Mouse (Mus musculus) limb, embryonic 12.5 days (tissue): Measurements from ENCODE around the gene Ankrd2. TPM values are rescaled to one million over a fixed set of nuclear protein-coding genes. Genes with fewer than 3 reads are reported as not detected.
"Not testable (repeated sequence)": the region's sequence is repeated elsewhere in the genome, so short reads cannot be mapped to it uniquely, and the experiment has no call there.

Experiments
- ATAC-seq: fragments of 200-750 bp; cut with Nextera tagmentation; 2 replicates; pipeline ENCODE4 v1.8.0; 2017; ENCODE audit warnings: low read depth, moderate TSS enrichment; ENCODE audit not compliant: insufficient number of reproducible peaks, insufficient read depth, low FRiP score, low TSS enrichment
- H3K27ac ChIP-seq: fragments of 300-500 bp; sonication (generic); 2 replicates; pipeline ENCODE4 v1.5.1; 2016; ENCODE audit warnings: mild to moderate bottlenecking, moderate library complexity
- H3K27me3 ChIP-seq: fragments of 300-500 bp; sonication (generic); 2 replicates; pipeline ENCODE4 v1.6.1; 2016; ENCODE audit warnings: mild to moderate bottlenecking, moderate library complexity
- H3K36me3 ChIP-seq: fragments of 300-500 bp; sonication (generic); 2 replicates; pipeline ENCODE4 v1.6.1; 2016; ENCODE audit warnings: mild to moderate bottlenecking, moderate library complexity
- H3K4me1 ChIP-seq: fragments of 300-500 bp; sonication (generic); replicated peaks from 2 replicates; pipeline ENCODE4 v1.6.1; 2016
- H3K4me2 ChIP-seq: fragments of 300-500 bp; sonication (generic); 2 replicates; pipeline ENCODE4 v1.6.1; 2016; ENCODE audit warnings: mild to moderate bottlenecking, moderate library complexity
- H3K4me3 ChIP-seq: fragments of 300-500 bp; sonication (generic); replicated peaks from 2 replicates; pipeline ENCODE4 v1.5.1; 2016; ENCODE audit warnings: mild to moderate bottlenecking
- H3K9ac ChIP-seq: fragments of 300-500 bp; sonication (generic); replicated peaks from 2 replicates; pipeline ENCODE4 v1.6.1; 2016; ENCODE audit warnings: mild to moderate bottlenecking, moderate library complexity
- H3K9me3 ChIP-seq: fragments of 300-500 bp; sonication (generic); 2 replicates; pipeline ENCODE4 v1.6.1; 2016; ENCODE audit warnings: mild to moderate bottlenecking, moderate library complexity
- WGBS: fragments of 180-500 bp; shearing (Covaris S2); methylation state at CpG from one replicate; pipeline ENCODE4 v1.1.7; 2016; 5-methylcytosine and 5-hydroxymethylcytosine counted together
- polyA plus RNA-seq: library from polyadenylated mRNA; unstranded; fragments of >200 nt; fragmentation: Nextera tagmentation; extraction: Ambion mirVana; gene quantifications from 2 replicates; pipeline ENCODE4 v1.2.1, GENCODE M21; 2016

Gene Ankrd2
- polyA plus RNA-seq, 1 experiment from 2014 or later: 0.25 TPM

DNA sequence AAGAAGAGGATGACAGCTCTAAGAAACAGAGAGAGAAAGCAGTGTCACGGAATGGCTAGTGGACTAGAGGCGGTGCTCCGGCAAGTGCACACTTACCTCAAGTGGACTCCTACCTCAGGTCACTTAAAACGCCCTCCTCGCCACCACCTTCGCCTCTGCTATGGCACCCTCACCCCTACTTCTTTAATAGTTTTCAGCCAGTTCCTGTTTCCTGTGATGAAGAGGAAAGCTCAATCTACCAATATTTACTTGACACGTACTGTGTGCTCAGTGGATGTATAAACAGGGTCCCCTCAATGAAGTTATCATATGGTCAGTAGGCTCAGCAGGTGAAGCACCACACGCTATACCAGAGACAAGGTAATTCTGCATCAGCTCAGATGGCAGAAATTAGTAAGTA lies 42.8 kb downstream of the Ankrd2 start:
- Histone ChIP-seq H3K9ac (no peak overlapping the region), H3K27ac (no peak overlapping the region), H3K4me2 (no peak overlapping the region), H3K36me3 (peaks cover 45% of the 10 kb centered on the region), H3K27me3 (no peaks in the 10 kb centered on the region), H3K9me3 (no peaks in the 10 kb centered on the region), H3K4me1 (peaks cover 4% of the 10 kb centered on the region), H3K4me3 (no peak overlapping the region)
- ATAC-seq: no peak
- WGBS: 92% methylated on average over 8 of the region's 8 CpGs

DNA sequence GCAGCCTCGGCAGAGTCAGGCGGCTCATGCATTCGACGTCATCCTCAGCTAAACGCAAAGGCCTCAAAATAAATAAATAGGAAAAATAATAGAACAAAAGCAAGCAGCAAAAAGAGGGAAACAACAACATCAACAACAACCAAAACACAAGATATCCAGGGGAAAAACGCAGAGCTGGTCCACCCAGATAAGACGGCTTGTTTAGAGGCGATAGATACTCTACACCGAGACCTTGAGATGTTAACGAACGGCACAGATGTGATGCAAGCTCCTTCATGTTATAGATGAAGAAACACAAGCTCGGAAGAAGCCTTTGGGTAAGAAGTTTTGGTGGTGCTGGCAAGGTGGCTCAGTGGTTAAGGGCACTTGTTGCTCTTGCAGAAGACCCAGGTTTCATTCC lies 43.2 kb downstream of the Ankrd2 start:
- WGBS: 94% methylated on average over 12 of the region's 12 CpGs
- ATAC-seq: no peak
- peaks cover 44% of the 10 kb centered on the region for H3K36me3 ChIP-seq
- peaks cover 2% of the 10 kb centered on the region for H3K4me1 ChIP-seq
- no peaks in the 10 kb centered on the region for H3K27me3 ChIP-seq
- H3K4me3 ChIP-seq: no peak overlapping the region
- H3K4me2 ChIP-seq: no peak overlapping the region
- no peak overlapping the region for H3K27ac ChIP-seq
- no peaks in the 10 kb centered on the region for H3K9me3 ChIP-seq
- H3K9ac ChIP-seq: no peak overlapping the region

DNA sequence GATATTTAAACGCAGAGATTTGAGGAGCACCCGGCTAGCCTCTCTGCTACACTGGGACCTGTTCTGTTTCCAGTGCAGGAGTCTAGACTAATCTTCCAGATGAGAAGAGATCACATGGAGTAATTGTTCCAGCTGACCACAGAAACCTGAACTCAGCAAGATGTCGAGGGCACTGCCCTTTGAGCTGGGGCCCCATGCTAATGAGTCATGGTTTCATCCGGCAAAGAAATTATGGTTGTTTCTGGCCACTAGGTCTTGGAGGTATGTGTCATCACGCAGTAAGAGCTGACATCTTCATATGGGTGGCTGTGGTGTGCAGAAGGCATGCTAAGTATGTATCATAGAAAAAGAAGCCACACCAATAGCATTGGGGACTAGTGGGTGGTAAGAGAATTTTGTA lies 44.1 kb downstream of the Ankrd2 start:
- WGBS: 79% methylated on average over 5 of the region's 5 CpGs
- H3K4me1 ChIP-seq: no peaks in the 10 kb centered on the region
- H3K36me3 ChIP-seq: peaks cover 34% of the 10 kb centered on the region
- no peaks in the 10 kb centered on the region for H3K9me3 ChIP-seq
- no peaks in the 10 kb centered on the region for H3K27me3 ChIP-seq
- no peak overlapping the region for H3K4me2 ChIP-seq
- ATAC-seq: no peak
- H3K4me3 ChIP-seq: no peak overlapping the region
- no peak overlapping the region for H3K9ac ChIP-seq
- H3K27ac ChIP-seq: no peak overlapping the region

DNA sequence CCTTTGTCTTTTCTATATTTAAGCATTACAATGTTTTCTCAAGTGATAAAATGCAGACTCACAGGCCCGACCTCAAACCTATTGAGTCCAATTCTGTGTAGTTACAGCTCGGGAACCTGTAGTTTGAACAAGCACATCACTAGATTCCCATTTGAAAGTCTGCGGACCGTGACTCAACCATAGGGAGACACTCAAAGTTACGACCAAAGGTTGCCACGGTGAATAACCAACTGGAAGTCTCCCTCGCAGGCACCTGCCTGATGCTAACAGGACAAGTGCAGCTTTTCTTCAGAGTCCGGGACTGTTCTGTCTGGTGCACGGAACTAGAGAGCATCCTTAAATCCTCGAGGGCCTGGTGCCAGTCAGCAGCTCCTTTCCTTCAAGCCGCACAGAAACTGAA lies 44.7 kb downstream of the Ankrd2 start:
- Histone ChIP-seq H3K4me3 (no peak overlapping the region), H3K9me3 (no peaks in the 10 kb centered on the region), H3K4me1 (peaks cover 1% of the 10 kb centered on the region), H3K4me2 (no peak overlapping the region), H3K36me3 (peaks cover 29% of the 10 kb centered on the region), H3K9ac (no peak overlapping the region), H3K27me3 (no peaks in the 10 kb centered on the region), H3K27ac (no peak overlapping the region)
- ATAC-seq: no peak
- 88% methylated on average over 11 of the region's 11 CpGs for WGBS

DNA sequence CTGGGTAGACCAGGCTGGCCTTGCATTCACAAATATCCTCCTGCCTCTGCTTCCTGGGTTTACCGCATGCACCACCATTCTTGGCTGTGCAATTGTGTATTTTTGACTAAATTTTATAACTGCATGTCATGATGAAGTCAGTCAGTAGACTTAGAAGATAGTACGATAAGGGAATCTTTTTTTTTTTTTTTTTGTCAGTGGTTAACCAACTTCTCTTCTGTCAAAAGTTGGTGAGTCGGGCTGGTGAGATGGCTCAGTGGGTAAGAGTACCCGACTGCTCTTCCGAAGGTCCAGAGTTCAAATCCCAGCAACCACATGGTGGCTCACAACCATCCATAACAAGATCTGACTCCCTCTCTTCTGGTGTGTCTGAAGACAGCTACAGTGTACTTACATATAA lies 45.8 kb downstream of the Ankrd2 start:
- not testable (repeated sequence) for H3K4me2 ChIP-seq, ATAC-seq, H3K4me1 ChIP-seq, H3K9ac ChIP-seq, H3K27ac ChIP-seq, H3K27me3 ChIP-seq, H3K4me3 ChIP-seq, H3K9me3 ChIP-seq
- H3K36me3 ChIP-seq: peaks cover 17% of the 10 kb centered on the region
- 96% methylated on average over 5 of the region's 5 CpGs for WGBS

DNA sequence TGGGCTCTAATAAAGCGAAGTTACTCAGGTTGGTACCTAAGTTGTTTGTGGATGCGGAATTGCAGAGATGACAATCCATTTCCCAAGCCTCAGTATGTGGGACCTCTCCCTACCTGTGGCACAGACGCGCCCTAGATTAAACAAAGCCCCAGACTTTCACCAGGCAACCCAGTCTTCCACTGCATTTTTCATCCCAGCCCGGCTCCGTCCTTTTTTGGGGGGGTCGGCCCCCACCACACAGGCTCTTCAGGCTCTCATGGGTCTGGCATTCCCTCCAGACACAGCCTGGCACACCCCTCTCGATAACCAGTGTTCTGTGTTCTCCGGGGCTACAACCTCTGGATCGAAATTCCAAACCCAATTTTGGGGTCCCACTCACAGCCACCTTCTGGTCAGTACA lies 49.9 kb downstream of the Ankrd2 start:
- Histone ChIP-seq H3K9ac (peak overlapping the region; percentile 76), H3K27ac (peak overlapping the region; percentile 56; the same call in 1 of the 2 replicates), H3K4me3 (peak overlapping the region; percentile 80), H3K4me1 (peaks cover 13% of the 10 kb centered on the region), H3K4me2 (peak overlapping the region; percentile 94), H3K36me3 (no peaks in the 10 kb centered on the region), H3K27me3 (no peaks in the 10 kb centered on the region), H3K9me3 (no peaks in the 10 kb centered on the region)
- no peak for ATAC-seq
- 10% methylated on average over 10 of the region's 10 CpGs for WGBS

DNA sequence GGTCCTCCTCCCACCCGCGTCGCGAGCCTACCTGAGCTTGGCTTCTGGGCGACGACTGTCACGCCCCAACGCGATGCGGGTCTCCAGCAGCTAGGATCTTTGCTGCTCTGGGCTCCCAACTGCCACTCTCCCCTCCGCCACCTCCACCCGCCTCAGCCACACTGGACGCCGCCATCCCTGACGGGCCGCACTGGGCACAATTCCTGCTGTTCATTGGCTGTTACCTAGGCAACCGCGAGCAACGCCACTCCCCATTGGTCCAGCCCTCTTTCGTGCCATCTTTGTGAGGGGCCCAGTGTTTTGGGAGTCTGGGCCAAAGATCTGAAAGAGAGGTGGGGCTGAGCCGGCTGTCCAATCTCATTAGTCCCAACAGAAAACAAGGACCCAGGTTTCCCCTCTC lies 50.4 kb downstream of the Ankrd2 start, which contains the start of gene Morn4:
TSS of gene Morn4 (minus strand) at position 192 of the 400 bp plus-strand sequence.
- Histone ChIP-seq H3K4me1 (peaks cover 15% of the 10 kb centered on the region), H3K4me3 (peak within 1 kb of the TSS; percentile 80), H3K27me3 (no peaks in the 10 kb centered on the region), H3K27ac (peak within 1 kb of the TSS; percentile 56; the same call in 1 of the 2 replicates), H3K4me2 (peak within 1 kb of the TSS; percentile 94), H3K36me3 (no peaks in the 10 kb centered on the region), H3K9me3 (no peaks in the 10 kb centered on the region), H3K9ac (peak within 1 kb of the TSS; percentile 76)
- ATAC-seq: peak; percentile 71
- under 1% methylated on average over 21 of the region's 21 CpGs for WGBS

DNA sequence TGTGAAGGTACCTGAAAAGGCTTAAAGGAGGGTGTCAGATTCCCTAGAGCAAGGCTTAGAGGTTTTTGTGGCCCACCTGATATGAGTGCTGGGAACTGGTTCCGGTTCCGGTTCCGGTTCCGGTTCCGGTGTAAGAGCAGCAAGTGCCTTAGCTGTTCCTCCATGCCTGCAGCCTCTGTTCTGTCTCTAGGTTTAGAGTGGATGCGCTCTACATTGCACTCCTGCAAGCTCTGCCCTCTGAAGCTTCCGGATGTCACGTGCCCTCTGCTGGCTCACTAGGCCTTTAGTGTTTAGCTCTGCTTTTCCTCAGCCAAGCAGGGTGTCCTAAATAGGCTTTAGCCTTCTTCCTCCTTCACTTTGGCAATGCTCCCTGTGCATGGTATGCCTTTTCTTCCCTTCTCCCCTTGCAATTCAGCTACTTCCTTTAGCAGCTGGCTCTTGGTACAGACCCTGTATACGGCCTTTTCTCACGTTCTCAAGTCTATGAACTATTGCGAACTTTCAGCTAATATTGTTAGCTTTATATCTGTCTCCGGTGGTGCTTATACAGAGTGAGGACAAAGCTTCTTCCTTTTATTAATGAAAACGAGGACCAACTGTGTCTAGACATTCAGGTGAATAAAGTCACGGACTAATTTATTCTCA lies 53.4 kb downstream of the Ankrd2 start:
- H3K9ac ChIP-seq: no peak overlapping the region
- peak overlapping the region; percentile 41 for H3K27ac ChIP-seq
- no peaks in the 10 kb centered on the region for H3K9me3 ChIP-seq
- H3K4me2 ChIP-seq: peak overlapping the region; percentile 69
- H3K27me3 ChIP-seq: no peaks in the 10 kb centered on the region
- H3K4me1 ChIP-seq: peaks cover 23% of the 10 kb centered on the region
- 25% methylated on average over 14 of the region's 14 CpGs for WGBS
- H3K4me3 ChIP-seq: peak overlapping the region; percentile 98
- H3K36me3 ChIP-seq: peaks cover 8% of the 10 kb centered on the region
- ATAC-seq: no peak

DNA sequence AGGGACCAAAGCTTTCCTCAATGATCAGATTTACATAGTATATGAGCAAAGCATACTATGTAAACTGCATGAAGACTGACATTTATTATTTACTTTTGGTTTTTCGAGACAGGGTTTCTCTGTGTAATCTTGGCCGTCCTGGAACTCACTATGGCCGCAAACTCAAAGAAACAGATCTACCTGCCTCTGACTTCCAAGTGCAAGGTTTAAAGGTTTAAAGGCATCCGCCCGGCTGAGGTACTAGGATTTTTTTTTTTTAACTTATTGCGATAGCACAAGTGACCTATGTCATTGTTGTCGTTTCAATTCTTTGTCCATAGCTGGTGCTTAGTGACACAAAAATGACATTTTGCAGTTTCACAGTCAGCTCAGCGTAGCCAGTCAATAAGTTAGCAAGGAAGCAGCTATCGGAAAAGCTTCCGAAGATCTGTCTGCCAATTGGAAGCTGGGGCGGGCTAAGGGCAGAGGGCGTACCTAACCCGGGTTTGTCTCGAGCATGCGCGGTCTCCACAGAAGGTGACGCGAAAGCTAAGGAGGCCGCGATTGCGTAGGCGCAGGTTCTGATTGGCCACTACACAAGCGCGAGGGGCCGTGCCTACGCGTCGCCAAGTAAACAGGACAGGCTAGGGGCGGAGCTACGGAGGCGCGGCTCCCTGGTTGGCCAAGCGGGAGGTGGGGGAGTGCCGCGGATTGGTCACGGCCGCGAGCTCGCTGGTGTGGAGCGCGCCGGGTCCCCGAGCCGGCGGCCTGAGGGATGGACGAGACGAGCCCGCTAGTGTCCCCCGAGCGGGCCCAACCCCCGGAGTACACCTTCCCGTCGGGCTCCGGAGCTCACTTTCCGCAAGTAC lies 54.2 kb downstream of the Ankrd2 start, which contains the start of gene Pi4k2a:
TSS of gene Pi4k2a (plus strand) at position 723 of the 848 bp plus-strand sequence.
- peak; percentile 98 for ATAC-seq
- Histone ChIP-seq H3K9me3 (no peaks in the 10 kb centered on the region), H3K36me3 (peaks cover 15% of the 10 kb centered on the region), H3K4me1 (peaks cover 23% of the 10 kb centered on the region), H3K27ac (peak within 1 kb of the TSS; percentile 86), H3K27me3 (no peaks in the 10 kb centered on the region), H3K4me2 (peak within 1 kb of the TSS; percentile 69), H3K9ac (peak within 1 kb of the TSS; percentile 87), H3K4me3 (peak within 1 kb of the TSS; percentile 98)
- WGBS: 1% methylated on average over 49 of the region's 55 CpGs

DNA sequence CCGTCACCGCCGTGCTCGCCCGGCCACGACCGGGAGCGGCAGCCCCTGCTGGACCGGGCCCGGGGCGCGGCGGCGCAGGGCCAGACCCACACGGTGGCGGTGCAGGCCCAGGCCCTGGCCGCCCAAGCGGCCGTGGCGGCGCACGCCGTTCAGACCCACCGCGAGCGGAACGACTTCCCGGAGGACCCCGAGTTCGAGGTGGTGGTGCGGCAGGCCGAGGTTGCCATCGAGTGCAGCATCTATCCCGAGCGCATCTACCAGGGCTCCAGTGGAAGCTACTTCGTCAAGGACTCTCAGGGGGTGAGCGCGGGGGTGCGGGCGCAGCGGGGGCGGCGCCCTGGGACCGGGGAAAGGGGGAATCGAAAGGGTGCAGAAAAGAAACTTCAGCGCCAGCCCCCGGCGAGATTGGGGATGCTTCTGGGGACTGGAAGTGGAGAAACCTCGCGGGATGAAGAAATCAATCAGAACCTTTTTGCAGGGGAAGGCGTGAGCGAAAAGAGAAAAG lies 54.9 kb downstream of the Ankrd2 start:
- Histone ChIP-seq H3K4me1 (peaks cover 19% of the 10 kb centered on the region), H3K9me3 (no peaks in the 10 kb centered on the region), H3K36me3 (peaks cover 21% of the 10 kb centered on the region), H3K27ac (peak overlapping the region; percentile 86), H3K4me3 (peak overlapping the region; percentile 98), H3K9ac (peak overlapping the region; percentile 87), H3K27me3 (no peaks in the 10 kb centered on the region), H3K4me2 (peak overlapping the region; percentile 69)
- under 1% methylated on average over 52 of the region's 52 CpGs for WGBS
- ATAC-seq: peak; percentile 69
